Mouse (Mus musculus) gastrocnemius, adult 2 months (tissue): Measurements from ENCODE around the gene Zfhx2. TPM values are rescaled to one million over a fixed set of nuclear protein-coding genes. Genes with fewer than 3 reads are reported as not detected.

ENCODE experiments used
- DNase-seq: peaks from one replicate; pipeline ENCODE4 v3.0.0; 2022
- H3K27ac ChIP-seq: fragments of 200-600 bp; 2 replicates; pipeline ENCODE4 v1.8.1; 2022; ENCODE audit warnings: mild to moderate bottlenecking
- H3K4me3 ChIP-seq: fragments of 200-600 bp; 2 replicates; pipeline ENCODE4 v1.8.1; 2022; ENCODE audit warnings: mild to moderate bottlenecking, moderate library complexity
- CTCF ChIP-seq: fragments of 200-600 bp; IDR thresholded peaks from 2 replicates; pipeline ENCODE4 v1.8.1; 2022; ENCODE audit warnings: antibody characterized with exemption, mild to moderate bottlenecking, moderate library complexity
- intact Hi-C: fragments of 180-260 bp; cut with DNase I; formaldehyde crosslinking; loops from one replicate; pipeline ENCODE4 v1.15.1; 2025
- total RNA-seq, 2 experiments: library from RNA; stranded (reverse); gene quantifications; 2 replicates each; pipeline ENCODE4 v1.2.3; 2021

The Zfhx2 gene
- total RNA-seq, 2 experiments from 2014 or later: 5.1 to 6.0 TPM

GRCm38 (mm10) chr14:55085324-55086008, 6.7 kb downstream of the Zfhx2 start:
- DNase-seq: peak; percentile 11
- Histone ChIP-seq H3K4me3 (no peak overlapping the region), H3K27ac (no peak overlapping the region)
- TF ChIP-seq CTCF: no peak
- intact Hi-C loops: no loop called here

DNA sequence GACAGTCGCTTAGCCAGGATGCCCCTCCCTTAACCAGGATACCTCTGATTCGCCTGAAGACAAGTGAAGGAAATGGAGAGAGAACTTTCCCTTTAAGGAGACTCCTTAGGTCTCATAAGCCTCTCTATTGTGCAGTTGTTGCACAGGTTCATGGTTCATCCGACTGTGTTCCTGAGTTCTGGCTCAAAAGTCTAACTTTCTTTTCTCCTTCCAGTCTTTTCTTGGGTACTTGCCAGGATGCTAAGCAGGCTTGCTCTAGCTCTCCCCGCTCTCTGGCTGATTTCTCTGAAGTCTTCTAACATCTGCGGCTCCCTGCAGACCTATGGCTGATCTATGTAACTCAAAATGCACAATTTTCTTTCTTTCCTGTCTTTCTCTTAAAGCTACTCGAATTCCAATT, 8.6 kb downstream of the Zfhx2 start:
- Histone ChIP-seq H3K27ac (no peak overlapping the region), H3K4me3 (no peak overlapping the region)
- no peak for TF ChIP-seq CTCF
- DNase-seq: no peak
- intact Hi-C loops: no loop called here

- H3K4me3 ChIP-seq: no peak overlapping the region
- DNase-seq: no peak
- intact Hi-C loops: no loop called here
- no peak for TF ChIP-seq CTCF
- no peak overlapping the region for H3K27ac ChIP-seq
These were observed 11.0 kb downstream of the Zfhx2 start for GRCm38 (mm10) chr14:55081105-55081504.

DNA sequence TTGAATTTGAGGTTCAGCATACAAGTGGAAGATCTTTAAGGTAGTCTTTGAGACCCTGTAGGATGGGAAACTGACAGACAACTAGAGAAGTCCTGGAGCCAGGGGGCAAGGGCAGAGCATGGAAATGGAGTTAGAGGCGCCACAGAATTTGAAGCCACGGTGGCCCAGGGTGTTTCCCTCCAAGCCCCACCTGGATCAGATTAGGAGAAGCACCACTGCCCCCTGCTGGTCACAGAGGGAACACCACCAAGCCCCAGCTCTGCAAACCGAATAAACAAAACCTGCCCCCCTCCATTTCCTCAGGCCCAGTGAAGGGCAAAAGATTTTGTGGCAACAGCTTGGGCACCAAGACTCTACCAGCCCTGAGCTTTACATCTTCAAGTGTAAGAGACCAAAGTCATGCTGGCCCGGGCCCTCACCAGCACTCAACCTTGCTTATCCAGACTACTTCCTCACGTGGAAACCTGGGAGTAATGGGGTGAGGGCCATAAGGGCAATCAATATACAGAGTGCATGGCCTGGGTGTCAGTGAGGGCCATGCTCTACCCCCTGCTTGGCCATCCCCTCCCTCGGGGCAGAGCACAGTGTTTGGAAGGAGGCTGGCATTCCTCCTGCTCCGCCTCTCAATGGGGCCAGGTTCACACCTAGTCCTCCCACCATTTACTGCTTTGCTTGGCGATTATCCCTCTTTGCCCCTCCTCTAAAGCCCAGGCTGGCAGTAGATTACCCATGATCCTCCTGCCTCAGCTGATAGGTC, 12.7 kb downstream of the Zfhx2 start:
- intact Hi-C loops: loop anchor here (2.0 to 5.0 kb wide), 2 partner anchors 55 to 237 kb away; no protein-coding TSS in a partner anchor
- Histone ChIP-seq H3K4me3 (peak overlapping the region; percentile 38; the same call in 1 of the 2 replicates), H3K27ac (no peak overlapping the region)
- peak; percentile 72 for DNase-seq
- peak; percentile 91 for TF ChIP-seq CTCF

- intact Hi-C loops: loop anchor here (2.0 to 5.0 kb wide), 2 partner anchors 54 to 236 kb away; no protein-coding TSS in a partner anchor
- H3K27ac ChIP-seq: no peak overlapping the region
- H3K4me3 ChIP-seq: peak overlapping the region; percentile 38
- no peak for TF ChIP-seq CTCF
- DNase-seq: no peak
These were observed 13.6 kb downstream of the Zfhx2 start for GRCm38 (mm10) chr14:55078366-55078989.

DNA sequence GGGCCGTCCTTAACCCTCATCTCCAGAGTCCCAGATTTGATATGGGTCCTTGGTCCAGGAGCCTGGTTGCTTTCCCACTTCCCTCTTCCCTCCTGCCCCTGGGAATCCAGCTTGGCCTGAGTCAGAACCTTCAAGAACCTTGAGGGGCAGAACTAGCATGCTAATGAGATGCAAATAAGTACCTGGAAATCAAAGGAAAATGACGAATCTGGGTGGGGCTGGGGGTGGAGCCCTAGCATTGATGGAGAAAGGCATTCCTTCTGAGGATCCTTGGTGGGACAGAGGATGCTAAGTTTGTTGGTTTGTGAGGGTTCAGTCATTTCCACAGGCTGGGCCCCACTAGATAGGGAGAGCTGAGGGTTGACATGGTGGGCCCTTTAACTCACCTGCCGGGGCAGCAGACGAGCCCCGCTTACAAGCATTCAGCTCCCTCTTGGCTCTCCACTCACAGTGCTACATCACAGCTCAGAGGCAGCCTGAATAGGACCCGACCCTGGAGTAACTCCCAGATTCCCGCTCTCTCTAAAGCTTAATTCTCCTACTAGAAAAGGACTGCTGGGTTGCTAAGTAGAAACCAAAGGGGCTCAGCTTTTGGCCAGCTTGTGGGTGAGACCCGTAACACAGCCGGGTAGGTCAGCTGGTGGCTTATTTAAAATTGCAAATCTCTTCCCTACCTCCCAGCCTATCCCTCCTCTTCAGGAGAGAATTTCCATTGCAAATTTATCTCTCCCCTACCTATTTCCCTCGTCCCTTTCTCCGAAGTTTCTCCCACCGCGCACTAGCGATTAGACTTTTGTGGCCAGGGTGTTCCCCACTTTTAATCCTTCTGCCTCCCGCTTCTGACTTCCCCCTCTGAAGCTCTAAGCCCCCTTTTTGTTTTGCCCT, 14.4 kb downstream of the Zfhx2 start:
- intact Hi-C loops: loop anchor here (2.0 to 5.0 kb wide), 2 partner anchors 53 to 235 kb away; no protein-coding TSS in a partner anchor

DNA sequence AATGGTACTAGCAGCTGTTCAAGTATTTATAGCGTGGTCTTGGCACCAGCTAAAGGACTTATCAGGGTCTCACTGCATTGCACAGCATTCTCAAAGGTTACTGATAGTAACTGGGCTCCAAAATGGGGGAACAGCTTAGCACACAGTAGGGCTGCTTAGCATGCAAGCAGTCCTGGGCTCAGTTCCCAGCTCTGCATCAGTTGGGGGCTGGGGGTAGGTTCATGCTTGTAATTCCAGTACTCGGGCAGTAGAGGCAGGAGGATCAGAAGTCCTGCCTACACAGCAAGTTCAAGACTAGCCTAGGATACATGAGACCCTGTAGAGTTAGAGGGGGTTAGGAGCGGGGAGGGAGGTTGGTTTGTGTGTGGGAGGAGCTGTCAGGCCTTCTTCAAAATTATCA, 15.2 kb downstream of the Zfhx2 start:
- no peak for TF ChIP-seq CTCF
- Histone ChIP-seq H3K27ac (no peak overlapping the region), H3K4me3 (no peak overlapping the region)
- DNase-seq: no peak
- intact Hi-C loops: loop anchor here (5.0 kb wide), 1 partner anchor 235 kb away; no protein-coding TSS in a partner anchor

More for the DNA sequence above, 14.4 kb downstream of the Zfhx2 start:
- DNase-seq: no peak
- Histone ChIP-seq H3K4me3 (no peak overlapping the region), H3K27ac (no peak overlapping the region)
- TF ChIP-seq CTCF: no peak

DNA sequence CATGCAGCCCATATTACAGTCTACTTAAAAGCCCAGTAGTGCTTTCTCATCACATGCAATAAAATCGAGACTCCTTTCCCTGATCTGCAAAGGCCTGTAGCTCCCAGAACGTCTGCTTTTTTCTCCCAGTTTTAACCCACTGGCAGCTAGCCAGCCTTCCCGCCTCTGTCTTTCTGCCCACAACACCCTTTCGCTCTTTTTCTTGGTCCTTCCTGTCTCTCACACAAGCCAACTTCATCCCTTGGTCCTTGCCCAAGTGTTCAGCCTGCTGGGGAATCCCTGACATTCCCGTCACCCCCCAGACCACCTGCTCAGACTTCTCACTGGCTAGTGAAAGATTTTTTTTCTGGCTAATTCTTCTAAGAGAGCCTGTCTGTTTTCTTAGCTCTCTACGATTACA, 15.9 kb downstream of the Zfhx2 start:
- peak; percentile 38 for DNase-seq
- no peak for TF ChIP-seq CTCF
- no peak overlapping the region for H3K4me3 ChIP-seq

DNA sequence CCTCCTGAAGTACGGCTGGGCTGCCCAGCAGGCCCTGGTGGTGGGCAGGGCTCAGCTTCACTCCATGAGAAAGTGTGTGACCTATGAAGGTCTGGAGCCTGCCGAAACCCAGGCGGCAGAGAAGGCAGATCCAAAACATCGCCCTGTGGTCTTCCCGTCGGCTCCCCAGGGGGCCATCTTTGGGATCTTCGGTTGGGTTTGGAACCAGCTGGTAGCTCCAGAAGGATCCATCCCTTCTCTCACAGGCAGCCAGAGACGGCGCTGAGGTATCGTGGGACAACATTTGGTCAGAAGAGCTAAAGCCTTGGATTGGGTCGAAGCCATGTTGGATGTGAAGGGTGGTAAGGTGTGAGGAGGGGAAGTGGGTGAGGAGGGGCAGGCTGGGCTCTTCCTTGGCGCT, 17.7 kb downstream of the Zfhx2 start:
- intact Hi-C loops: no loop called here
- Histone ChIP-seq H3K27ac (no peak overlapping the region), H3K4me3 (no peak overlapping the region)
- TF ChIP-seq CTCF: no peak
- DNase-seq: no peak

More for the DNA sequence above, 15.9 kb downstream of the Zfhx2 start:
- H3K27ac ChIP-seq: peak overlapping the region; percentile 4; the same call in 1 of the 2 replicates
- intact Hi-C loops: loop anchor here (5.0 kb wide), 1 partner anchor 234 kb away; no protein-coding TSS in a partner anchor

GRCm38 (mm10) chr14:55071756-55072155, 20.4 kb downstream of the Zfhx2 start:
- no peak overlapping the region for H3K4me3 ChIP-seq
- H3K27ac ChIP-seq: no peak overlapping the region
- TF ChIP-seq CTCF: no peak
- DNase-seq: no peak
- intact Hi-C loops: no loop called here

- H3K4me3 ChIP-seq: no peak overlapping the region
- no peak for DNase-seq
- TF ChIP-seq CTCF: no peak
- intact Hi-C loops: no loop called here
- H3K27ac ChIP-seq: no peak overlapping the region
These were observed 26.1 kb downstream of the Zfhx2 start for GRCm38 (mm10) chr14:55066042-55066441.

GRCm38 (mm10) chr14:55065391-55065790, 26.7 kb downstream of the Zfhx2 start:
- no peak for TF ChIP-seq CTCF
- intact Hi-C loops: no loop called here
- Histone ChIP-seq H3K4me3 (no peak overlapping the region), H3K27ac (no peak overlapping the region)
- DNase-seq: no peak
